Mouse (Mus musculus) lung, adult 18-20 months (tissue): Measurements from ENCODE around the gene Ybx1.
A peak's percentile ranks its signal among the peaks of the same experiment; 100 is the strongest.

Experiments used
- DNase-seq, 2 experiments: peaks; one replicate each; pipeline ENCODE4 v3.0.0; 2022; ENCODE audit warnings: mixed read lengths in 2 of 2

Ybx1 gene

DNA sequence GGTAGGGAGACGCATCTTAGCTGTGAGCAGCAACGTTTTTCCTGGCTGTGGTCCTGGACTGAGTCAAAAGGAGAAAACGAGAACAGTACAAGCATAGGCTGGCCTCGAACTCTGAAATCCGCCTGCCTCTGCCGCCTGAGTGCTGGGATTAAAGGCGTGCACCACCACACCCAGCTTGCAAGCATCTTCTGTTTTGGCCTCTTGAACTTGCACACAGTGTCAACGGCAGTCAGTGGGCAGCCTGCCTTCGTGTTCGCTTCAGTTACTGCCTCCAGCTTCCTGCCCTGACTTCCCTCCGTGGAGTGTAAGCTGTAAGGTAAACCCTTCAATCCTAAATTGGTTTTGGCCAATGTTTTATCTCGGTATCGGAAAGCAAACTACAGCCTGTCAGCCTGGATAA is 27.8 kb downstream of the Ybx1 start:
- no peak for DNase-seq

- no peak for DNase-seq
Measured at GRCm38 (mm10) chr4:119263459-119263858, 30.9 kb downstream of the Ybx1 start.

DNA sequence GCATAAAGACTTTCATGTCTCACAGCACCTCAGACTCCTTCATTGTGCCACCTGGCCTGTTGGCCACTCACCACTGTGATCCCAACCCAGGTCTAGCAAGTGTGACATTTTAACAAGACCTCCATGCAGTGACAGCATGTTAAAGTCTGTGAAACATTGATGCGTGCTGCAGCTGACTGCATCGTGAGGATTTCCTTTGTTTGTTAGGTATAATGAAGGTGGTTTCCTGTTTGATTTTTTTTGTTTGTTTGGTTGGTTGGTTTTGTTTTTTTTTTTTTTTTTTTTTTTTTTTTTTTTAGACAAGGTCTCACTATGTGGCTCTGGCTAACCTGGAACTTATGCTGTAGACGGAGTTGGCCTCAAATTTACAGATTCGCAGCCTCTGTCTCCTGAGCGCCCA is 31.9 kb downstream of the Ybx1 start:
- no peak for DNase-seq

DNA sequence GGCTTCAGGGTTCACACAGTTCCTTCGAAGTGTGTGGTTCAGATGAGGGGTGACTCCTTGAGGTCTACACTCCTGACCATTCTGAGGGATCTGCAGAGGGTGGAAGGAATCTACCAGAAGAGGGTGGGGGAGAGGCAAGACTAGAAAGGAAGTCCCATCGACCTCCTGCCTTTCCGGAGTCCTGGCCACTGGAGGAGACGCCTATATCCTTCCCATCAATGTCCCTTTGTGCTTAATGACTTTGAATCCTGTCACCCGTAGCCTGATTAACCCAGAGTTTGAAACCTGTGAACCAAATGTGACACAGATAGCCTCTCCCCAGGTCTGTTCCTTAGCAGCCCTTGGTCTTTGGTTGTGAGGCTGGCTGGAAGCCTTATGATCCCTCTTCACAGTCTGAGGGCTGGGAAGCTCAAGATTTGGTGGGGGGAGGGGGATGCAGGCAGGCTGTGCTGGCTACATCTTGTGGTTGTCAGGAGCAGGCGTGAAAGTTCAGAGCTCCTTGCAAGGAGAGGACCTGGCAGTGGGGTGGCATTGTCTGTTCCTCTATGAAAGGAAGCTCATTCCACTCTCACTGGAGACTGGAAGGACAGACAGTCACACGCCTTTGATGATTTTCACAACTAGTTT is 33.2 kb downstream of the Ybx1 start:
- DNase-seq: peak in 1 of 2 experiments; percentile 51

DNA sequence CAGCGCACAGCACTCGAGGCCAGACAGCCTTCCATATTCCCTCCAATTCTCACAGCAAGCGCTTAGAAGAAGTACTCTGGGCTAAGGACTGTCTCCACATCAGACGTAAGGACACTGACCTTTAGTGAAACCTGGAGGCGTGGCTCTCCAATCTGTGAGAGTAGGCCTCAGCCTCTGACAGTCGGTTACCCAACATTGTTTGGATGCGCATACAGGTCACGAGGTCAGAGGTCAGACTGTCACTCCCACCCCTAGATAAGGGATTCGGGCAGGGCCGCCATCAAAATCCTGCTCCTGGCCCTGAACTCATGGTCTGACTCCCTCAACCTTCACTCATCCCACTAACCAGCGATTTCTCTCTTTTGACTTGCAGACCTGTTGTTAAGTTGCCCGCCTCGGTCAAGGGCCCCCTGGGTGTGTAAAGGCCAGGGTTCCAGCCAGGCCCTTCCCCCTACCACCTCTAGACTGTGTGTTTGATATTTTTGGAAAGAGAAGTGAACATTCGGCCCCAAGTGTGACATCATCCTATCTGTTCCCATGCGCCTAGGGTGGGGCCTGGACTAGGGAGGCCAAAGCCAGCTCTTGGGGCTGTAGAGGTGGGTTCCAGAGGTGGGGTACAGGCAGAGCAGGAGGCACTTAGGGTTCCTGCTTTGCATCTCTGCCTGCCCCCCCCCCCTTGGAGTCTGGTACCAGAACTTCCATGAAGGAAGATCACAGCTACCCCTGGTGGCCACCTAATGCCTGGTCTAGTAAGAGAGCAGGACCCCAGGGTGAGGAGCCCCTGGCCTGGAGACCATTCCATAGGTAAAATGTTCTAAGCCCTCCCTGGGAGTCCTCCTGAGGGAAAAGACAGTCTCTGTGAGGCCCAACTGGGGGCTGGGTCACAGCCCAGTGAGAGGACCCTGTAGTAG is 34.8 kb downstream of the Ybx1 start:
- no peak for DNase-seq

DNA sequence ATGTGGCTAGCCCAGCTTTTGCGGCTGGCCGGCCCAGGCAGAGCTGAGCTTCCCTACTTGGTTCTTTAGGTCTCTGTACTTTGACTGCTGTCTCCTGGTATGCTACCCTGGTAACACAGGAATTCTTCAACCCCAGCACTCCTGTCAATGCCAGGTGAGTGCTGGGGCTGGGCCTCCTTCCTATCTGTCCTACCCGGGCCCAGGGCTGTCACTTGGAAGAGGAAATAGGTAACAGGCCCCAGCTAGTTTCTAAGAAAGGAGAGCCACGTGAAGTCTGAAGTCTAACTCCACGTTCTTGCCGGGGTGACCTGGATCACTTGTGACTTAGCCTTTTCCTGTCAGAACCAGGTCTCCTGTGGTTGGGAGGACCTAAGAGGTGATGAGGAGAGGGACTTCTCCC is 37.3 kb downstream of the Ybx1 start:
- DNase-seq: no peak

DNA sequence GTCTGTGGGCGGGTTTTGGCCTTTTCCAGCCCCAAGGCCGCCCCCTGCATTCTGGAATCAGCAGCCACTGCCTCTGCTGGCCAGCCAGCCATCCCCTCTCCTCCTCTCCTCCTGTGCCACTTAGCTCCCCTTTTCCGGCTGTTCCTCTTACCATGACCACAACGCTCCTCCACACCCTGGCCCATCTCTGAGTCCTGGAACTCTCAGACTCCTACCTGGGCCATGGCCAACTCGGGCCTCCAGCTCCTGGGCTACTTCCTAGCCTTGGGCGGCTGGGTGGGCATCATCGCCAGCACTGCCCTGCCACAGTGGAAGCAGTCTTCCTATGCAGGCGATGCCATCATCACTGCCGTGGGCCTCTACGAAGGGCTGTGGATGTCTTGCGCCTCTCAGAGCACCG is 39.1 kb downstream of the Ybx1 start, which contains the start of gene Cldn19:
Gene Cldn19, plus strand, starts transcription at position 64 of the 400 bp plus-strand sequence.
- no peak for DNase-seq

- no peak for DNase-seq
Measured at GRCm38 (mm10) chr4:119254012-119254618, 40.3 kb downstream of the Ybx1 start.

DNA sequence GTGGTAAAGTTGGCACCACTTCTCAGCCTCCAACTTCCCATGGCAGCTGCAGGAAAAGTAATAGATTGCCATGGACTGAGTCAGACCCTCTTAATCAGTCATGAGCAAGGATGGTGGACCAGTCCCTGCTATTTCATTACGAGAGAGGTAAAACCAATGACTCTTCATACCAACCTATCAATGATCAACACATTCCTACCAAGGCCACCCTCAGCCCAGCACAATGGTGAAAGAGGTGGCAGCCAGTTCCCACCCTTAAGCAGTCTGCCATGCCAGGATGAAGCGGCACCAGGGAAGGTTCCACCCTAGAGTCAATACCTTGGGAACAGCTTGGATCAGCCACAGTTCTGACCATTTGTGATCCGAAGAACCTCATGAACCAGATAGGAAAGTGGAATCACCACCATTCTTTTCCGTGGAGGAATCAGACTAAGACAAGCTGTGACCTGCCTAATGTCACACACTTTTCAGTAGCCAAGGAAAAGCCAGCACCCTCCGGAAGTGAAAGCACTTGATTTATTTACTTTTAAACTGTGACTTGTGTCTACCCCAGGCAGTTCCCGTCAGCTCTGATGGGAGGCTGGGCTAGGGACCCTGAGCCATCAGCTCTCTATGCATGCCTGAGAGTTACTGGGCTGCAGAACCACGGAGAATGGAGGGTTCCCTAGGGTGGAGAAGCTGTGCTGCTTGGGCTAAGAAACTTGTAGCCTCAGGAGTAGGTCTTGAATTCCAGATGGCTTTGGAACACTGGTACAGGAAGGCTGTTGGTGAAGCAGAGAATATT is 42.2 kb downstream of the Ybx1 start:
- no peak for DNase-seq

DNA sequence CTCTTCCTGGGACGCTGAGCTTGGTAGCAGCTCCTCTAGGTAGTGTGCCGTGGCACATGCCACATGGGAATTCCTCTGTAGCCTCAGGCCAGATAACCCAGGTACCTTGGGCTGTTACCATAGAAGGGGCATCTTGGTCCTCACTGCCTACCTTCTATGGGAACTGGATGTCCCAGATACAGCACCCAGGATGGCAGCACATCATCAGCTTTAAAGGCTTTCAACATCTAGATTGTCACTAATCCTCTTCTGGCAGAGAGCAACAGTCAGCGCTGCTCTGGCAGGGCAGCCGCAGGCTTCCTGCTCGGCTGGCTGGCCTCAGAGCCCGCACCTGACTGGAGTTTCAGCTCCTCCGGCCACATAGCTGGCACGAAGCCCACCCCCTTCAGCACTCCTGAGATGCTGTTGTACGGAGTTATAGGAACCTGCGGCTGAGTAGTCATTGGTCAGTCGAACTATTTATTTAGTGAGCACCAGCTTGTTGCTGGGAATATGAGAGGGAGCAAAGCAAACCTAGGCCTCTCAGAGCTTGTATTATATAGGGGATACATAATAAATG is 45.9 kb downstream of the Ybx1 start:
- DNase-seq: peak; percentile 66 to 75

GRCm38 (mm10) chr4:119247462-119248235 is 46.8 kb downstream of the Ybx1 start:
- peak; percentile 82 to 88 for DNase-seq

DNA sequence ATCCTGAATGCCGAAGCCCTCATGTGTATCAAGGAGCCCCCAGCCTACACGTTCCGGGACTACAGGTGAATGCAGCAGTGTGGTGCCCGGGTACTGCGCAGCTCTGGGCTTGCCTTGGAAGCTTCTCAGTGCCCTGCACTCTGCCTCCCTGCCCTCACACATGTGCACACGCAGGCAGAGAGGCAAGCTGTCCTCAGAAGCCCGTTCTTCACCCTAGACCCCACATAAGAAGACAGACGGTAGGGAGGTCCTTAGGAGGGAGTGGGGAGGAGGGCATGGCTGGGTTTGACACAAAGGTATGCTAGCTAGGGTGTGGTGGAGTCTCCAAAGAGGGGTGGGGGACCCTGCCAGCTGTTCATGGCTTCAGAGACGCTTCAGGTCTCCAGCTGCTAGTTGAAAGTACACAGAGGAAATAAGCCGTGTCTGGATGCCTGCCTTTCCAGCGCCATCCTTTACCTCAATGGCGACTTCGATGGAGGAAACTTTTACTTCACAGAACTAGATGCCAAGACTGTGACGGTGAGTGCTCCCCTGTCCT is 47.6 kb downstream of the Ybx1 start:
- no peak for DNase-seq

GRCm38 (mm10) chr4:119245961-119246360 is 48.4 kb downstream of the Ybx1 start:
- DNase-seq: no peak

- peak; percentile 46 to 50 for DNase-seq
Measured at GRCm38 (mm10) chr4:119245556-119245955, 48.8 kb downstream of the Ybx1 start.

DNA sequence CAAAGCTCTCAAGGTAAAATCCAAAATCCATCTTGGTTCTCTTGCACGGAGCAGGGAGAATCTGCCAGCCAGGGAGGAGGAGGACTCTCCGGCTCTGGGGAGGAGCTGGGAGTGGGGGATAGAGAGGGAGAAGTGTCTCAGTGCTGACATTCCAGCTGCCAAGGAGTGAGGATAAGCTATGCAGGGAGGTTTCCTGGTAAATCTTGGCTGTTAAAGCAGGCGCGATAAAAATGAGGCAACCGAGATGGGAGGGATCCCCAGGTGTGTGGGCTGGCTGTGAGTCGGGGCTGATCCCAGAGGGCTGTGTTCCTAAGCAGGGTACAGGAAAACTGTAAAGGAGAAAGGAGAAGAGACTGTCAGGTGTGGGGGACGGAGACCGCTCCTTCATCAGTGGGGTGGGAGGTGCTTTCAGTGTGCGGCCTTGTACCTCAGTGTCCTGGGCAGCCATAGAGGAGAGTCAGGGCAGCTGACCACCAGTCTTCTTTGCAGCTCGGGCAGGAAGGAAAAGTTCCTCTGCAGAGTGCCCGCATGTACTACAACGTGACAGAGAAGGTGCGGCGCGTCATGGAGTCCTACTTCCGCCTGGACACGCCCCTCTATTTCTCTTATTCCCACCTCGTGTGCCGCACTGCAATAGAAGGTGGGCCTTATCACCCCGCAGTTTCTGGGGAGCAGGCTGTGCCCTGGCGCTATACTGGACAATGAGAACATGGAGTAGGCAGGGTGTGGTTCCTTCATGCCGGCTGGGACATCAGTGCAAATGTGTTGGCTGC is 49.8 kb downstream of the Ybx1 start:
- no peak for DNase-seq

- no peak for DNase-seq
Measured at GRCm38 (mm10) chr4:119242571-119242970, 51.8 kb downstream of the Ybx1 start.

DNA sequence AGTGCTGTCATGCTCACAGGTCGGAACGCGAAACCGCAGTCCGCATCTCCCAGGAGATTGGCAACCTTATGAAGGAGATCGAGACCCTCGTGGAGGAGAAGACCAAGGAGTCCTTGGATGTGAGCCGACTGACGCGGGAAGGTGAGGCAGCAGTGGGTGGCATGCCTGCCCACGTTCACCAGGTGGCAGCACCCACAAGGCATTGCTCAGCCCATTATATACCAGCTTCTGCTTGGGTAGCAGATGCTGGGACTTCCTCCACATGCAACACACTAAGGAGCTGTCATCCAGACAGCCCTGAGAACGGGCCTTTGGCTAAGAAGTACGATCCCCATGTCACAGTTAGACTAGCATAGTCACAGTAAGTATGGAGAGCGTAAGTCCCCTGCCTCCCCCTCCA is 52.7 kb downstream of the Ybx1 start:
- DNase-seq: no peak

- peak in 1 of 2 experiments; percentile 42 for DNase-seq
Measured at GRCm38 (mm10) chr4:119239181-119239682, 55.2 kb downstream of the Ybx1 start.

- no peak for DNase-seq
Measured at GRCm38 (mm10) chr4:119238661-119239060, 55.7 kb downstream of the Ybx1 start.

DNA sequence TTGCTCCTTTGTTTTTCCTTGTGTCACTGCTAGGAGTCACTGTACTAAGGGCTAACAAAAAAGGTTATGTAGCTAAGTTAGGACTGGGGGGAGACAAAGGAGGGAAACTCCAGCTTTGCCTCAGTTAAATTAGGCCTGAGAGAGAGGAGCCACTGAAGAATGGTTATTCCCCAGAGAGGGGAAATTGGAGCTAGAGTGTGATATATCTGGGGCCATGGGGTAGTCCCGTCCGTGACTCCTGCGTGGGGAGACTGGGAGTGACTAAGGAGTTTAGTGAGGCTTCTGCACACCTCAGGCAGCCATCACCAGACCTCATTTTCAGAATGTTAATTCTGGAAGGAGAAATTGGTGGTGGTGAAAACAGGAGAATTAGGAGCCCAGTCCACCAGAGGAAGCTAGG is 60.1 kb downstream of the Ybx1 start:
- DNase-seq: no peak
